Mouse (Mus musculus): ENCODE measurements around the gene Gpr26.

Gene Gpr26

DNA sequence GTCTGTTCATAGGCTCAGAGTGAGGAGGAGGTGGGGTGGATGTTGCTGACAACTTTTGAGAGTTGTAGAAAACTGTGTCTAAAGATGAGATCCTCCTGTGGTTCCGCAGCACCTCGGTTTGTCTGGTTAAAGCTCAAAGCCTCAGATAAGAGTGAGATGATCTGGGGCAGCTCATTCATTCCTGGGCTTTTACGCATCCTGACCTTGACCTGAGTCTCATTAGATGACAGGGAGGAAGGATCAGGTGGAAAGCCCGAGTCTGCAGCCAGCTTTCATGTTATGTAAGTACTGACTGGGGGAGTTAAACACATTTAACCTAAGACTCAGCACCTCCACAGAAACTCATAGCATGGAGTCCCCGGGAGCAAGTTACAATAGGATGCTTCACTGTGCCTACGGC lies 60.4 kb downstream of the Gpr26 start:
- DNase-seq = no peak

DNA sequence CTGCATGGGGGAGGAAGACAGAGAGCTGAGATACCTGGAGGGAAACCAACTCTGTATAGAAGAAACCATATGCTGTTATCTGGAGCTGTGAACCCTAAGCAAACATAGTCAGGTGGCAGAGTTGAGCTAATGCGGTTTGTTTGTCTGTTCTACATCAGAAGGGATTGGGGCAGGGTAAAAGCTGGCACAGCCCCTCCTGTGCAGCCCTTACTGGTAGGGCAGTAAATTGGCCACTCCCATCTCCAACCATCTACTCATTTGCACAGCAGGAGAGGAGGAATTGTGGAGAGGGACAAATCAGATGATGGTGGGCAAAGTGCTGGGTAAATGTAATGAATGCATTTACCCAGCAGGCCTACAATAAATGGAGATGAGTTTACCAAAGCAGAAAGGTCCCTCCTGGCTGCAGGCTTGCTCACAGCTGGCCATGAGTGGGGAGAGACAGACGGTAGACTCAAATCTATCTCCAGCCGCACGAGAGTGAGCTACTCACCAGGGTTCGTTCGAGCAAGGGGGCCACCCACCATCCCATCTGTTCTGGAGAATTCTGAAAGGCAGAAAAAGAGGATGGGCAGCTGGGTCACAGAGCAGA lies 65.8 kb downstream of the Gpr26 start:
- no peak for DNase-seq
